Mouse (Mus musculus) 3134 (cell line): ENCODE data around the gene Rack1.
A peak's percentile ranks its signal among the peaks of the same experiment; 100 is the strongest.
"Not testable (repeated sequence)": the region's sequence is repeated elsewhere in the genome, so short reads cannot be mapped to it uniquely, and the experiment has no call there.

ENCODE experiments used
- DNase-seq: peaks from one replicate; pipeline ENCODE4 v3.0.0-alpha.2; 2011; ENCODE audit warnings: low spot score; ENCODE audit not compliant: insufficient read length; ENCODE audit errors: extremely low read depth

Rack1 gene

GRCm38 (mm10) chr11:48799921-48800701 is at the start of gene Rack1:
Rack1 (plus strand) TSS chr11:48800332.
- peak; percentile 90 for DNase-seq

- DNase-seq = no peak
These were observed 49.7 kb upstream of the Rack1 start for GRCm38 (mm10) chr11:48750428-48750827.

DNA sequence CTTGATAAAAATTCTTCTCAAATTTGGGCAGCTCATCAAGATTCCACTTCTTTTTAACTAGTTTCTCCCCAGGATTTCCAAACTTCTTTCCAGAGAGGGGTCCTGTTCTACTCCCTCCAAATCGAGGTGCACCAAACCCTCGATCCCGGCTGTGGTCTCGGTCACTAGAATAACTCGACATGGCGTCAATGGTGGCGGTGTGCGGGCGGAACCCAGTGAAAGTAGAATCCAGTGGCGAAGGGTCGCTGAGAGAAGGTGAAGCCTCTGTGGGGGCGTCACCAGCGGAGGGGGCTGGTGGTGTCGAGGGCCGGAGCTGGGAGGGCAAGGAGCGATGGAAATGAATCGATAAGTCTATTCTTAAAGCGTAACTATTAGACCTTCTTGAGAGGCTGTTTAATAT is 46.6 kb upstream of the Rack1 start:
- not testable (repeated sequence) for DNase-seq

DNA sequence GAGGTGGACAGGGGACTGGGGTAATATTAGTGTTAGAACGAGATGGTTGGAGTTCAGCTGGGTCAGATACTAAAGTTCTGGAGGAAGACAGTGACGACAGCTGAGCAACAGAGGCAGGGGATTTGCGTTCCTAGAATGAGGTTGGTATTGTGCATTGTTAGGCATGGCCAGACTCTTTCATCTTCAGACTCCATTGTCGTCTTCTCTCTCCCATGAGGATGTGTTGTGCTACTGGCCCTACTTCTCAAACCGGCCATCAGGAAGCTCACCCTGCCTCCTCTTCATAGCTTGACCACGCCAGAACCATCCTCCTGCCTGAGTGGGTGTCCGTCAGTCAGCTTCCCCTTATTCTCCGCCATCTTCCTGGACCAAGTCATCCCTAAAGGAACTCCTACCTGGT is 41.1 kb upstream of the Rack1 start:
- no peak for DNase-seq

GRCm38 (mm10) chr11:48764119-48764518 is 36.0 kb upstream of the Rack1 start:
- no peak for DNase-seq

DNA sequence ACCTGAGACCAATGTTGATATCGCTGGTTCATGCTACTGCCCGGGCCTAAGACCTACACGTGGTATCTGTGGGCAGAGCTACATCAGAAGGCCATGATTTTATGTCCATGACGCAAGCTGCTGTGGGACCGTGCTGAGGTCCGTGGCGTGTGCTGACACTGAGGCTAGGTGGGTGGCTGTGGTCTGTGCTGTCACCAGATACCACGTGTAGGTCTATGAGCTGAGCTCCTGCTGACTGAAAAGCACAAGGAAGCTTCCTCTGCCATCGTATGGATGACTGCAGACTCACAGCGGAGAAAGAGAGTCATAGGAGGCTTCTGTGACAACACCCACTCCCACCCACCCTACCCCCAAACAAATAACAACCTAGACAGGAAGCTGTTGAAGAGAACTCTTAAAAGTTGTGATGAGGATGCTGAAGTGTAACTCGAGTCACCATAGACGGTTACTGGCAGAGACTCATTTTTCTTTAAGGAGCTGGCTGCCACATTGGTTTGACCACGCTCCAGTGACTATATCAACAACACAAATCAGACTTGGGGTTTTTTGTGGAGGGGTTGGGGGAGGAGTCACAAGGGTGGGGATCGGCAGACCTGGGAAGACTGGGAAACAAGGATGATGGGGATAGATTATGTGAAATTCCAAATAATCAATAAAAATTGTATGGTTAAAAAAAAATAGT is 32.8 kb upstream of the Rack1 start:
- DNase-seq = no peak

DNA sequence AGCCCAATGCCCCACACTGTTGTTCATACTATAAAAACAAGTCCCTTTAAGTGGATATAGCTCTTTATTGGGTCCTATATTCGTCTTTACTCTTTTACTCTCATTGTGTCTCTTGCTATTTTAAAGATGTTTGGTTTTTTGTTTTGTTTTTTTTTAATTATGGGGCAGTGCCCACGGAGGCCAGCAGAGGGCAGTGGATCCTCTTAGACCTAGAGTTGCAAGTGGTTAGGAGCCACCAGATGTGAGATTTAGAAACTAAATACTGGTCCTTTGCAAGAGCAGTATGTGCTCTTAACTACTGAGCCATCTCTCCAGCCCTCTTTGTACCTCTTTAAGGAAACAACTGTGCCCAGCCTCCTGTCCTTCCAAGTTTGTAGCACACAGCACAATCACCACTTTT is 28.4 kb upstream of the Rack1 start:
- DNase-seq = no peak

GRCm38 (mm10) chr11:48774443-48775298 is 25.5 kb upstream of the Rack1 start:
- no peak for DNase-seq

- no peak for DNase-seq
These were observed 24.6 kb upstream of the Rack1 start for GRCm38 (mm10) chr11:48775483-48775882.

DNA sequence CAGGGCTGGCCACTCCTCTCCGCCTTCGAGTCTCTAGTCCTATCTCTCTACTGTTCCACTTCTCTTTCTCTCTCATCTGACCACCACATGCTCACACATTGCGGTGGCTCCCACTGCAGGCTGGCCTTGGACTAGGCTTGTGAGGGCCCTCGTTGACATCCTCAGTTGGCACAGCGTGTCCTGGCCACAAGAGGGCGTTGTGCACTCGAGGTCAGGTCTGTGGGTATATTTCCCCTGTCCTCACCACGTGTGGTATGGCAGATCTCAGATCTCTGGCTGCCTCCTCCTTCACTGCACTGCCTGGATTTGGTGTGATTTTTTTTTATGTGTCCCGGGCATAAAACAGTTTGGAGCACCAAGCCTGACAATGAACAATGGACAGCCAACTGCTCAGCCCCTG is 23.5 kb upstream of the Rack1 start:
- no peak for DNase-seq

DNA sequence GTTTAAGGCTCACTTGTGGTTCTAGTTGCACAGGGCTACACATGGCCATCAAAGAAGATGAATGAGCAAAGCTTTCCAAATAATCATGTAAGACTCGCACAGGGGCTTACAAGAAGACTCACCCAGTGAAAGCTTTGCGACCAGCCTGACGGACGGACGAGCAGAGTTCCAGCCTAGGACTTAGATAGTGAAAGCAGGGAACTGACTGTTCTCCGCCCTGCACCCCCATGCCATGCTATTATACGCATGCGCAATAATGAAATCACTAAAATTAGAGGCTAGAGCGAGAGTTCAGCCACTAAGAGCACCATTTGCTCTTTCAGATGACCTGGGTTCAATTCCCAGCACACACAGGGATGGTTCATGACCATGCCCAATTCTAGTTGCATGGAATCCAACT is 22.8 kb upstream of the Rack1 start:
- DNase-seq = no peak

DNA sequence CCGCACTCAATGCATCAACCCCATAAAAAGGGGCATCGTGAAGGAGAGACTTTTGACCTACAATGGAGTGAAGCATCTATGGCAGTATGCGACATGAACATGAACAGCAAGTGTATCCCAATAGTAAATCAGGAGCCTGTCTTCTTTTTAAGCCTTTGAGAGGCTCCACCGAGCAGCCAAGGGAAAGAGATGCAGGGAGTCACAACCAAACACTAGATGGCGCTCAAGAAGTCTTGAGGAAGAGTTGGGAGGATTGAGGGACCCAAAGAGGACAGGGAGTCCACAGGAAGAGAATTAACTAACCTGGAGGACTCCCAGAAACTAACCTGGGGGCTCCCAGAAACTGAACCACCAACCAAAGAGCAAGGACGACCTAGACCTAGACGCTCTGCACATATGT is 20.7 kb upstream of the Rack1 start:
- no peak for DNase-seq

- no peak for DNase-seq
These were observed 17.9 kb upstream of the Rack1 start for GRCm38 (mm10) chr11:48782243-48782642.

DNA sequence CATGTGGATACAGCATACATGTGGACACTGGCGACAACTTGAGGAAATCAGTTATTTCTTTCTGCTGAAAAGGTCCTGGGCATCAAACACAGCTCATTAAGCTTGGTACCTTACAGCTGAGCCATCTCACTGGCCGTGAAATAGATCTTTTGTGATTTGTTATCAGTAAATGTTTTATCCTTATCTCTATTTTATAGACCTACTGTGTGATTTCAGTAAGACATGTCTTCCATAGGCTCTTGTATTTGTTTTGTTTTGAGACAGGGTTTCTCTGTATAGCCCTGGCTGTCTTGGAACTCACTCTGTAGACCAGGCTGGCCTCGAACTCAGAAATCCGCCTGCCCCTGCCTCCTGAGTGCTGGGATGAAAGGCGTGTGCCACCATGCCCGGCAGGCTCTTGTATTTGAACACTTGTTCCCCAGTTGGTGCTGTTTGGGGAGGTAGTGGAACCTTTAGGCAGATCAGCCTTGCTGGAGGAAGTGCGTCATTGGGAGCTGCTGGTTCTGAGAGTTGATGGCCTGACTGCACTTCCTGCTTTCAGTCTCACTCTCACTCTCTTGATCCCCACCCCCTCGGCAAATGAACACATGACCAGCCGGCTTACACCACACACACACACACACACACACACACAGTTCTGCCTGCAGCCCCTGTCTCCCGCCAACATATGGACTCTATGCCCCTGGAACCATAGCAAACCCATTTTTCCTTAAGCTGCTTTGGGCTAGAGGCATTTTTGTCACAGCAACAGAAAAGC is 12.5 kb upstream of the Rack1 start:
- DNase-seq = no peak

DNA sequence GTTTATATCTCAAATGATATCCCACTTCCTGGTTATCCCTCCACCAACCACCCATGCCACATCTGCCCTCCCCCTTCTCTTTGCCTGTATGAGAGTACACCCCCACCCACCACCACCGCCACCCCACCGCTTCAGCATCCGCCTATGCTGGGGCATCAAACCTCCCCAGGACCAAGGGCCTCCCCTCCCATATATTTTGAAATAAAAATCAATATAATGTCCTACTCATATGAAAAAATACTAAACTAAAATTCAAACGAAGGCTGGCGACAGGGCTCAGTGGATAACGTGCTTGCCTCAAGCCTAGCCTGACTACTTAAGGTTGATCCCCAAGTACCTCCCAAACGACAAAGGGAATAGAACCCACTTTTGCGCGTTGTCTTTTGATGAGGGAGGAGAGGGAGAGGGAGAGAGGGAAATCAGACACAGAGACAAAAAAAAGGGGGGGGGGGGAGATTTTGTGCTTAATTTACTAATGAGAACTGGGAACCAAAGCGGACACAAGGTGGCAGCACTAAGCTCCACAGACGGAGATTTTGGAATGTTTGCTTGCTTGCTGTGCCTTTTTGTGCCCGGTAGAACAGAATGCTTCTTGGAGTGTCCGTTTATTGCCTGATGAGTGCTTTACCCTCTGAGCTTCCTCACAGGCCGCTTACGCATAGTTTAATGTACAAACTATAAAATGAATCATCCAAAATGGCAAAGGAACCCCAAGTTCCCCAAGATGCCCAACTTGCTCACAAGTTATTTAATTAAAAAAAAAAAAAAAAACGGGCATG is 11.6 kb upstream of the Rack1 start:
- peak; percentile 67 for DNase-seq

- DNase-seq = no peak
These were observed 10.9 kb upstream of the Rack1 start for GRCm38 (mm10) chr11:48789215-48789614.

- peak; percentile 69 for DNase-seq
These were observed 9.9 kb upstream of the Rack1 start for GRCm38 (mm10) chr11:48789973-48790823.

- DNase-seq = no peak
These were observed 9.2 kb upstream of the Rack1 start for GRCm38 (mm10) chr11:48790946-48791345.

DNA sequence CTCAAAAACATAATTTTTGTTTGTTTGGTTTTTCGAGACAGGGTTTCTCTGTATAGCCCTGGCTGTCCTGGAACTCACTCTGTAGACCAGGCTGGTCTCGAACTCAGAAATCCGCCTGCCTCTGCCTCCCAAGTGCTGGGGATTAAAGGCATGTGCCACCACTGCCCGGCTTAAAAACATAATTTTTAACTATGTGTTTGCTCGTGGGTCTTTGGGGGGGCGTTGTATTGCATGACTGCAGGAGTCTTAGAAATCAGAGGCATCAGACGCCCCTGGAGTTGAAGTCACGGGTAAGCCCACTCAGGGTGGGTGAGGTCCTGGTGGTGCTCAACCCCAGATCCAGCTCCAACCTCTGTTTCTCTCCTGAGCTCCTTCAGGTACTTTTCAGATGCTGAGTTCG is 8.2 kb upstream of the Rack1 start:
- not testable (repeated sequence) for DNase-seq
